8 mouse cellular contexts compared by ENCODE assay signal in the genomic region with DNA sequence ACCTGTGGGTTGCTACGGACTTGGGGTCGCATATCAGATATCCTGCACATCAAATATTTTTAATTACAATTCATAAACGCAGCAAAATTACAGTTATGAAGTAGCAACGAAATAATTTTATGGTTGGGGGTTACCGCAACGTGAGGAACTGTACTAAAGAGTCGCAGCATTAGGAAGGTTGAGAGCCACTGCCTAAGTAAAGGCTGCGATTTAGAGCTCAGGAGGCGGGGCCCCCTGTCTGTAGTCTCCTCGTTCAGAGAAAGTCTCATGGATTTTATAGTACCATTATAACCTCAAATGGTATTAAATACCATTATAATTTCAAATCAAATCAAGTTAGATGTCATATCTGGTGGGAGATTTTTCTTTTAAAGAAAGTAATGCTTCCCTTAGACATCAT. TPM values are rescaled to one million over a fixed set of nuclear protein-coding genes. Genes with fewer than 3 reads are reported as not detected.
DNase-seq lines count a peak whose midpoint lies in the region; ATAC-seq and TF ChIP-seq lines count a peak whose summit lies in the region.

No protein-coding gene starts in this region.

- H3K9me3 ChIP-seq in limb, embryonic 14.5 days (ENCODE audit: control insufficient read depth, low read length): no peaks in the 10 kb centered on the region
- H3K9me3 ChIP-seq in stomach, embryonic 15.5 days: no peaks in the 10 kb centered on the region

- H3K9ac ChIP-seq in limb, embryonic 14.5 days (ENCODE audit: low read depth, low read length, severe bottlenecking): peak overlapping the region; percentile 62
- H3K9ac ChIP-seq in stomach, embryonic 15.5 days: 0 out of 2 replicates have a peak overlapping the region, but pooled peaks have one; percentile 26

- no peak overlapping the region for H3K27ac ChIP-seq in spleen, adult 2 months (ENCODE audit: insufficient read depth, low read length)
- no peak overlapping the region for H3K27ac ChIP-seq in limb, embryonic 14.5 days (replicated peaks; ENCODE audit: low read depth, low read length)
- H3K27ac ChIP-seq in stomach, embryonic 15.5 days: peak overlapping the region; percentile 61; the same call in 1 of the 2 replicates

- peak overlapping the region; percentile 63 for H3K4me2 ChIP-seq in limb, embryonic 14.5 days (replicated peaks; ENCODE audit: low read depth, low read length, severe bottlenecking)
- H3K4me2 ChIP-seq in stomach, embryonic 15.5 days: peak overlapping the region; percentile 68

- H3K4me1 ChIP-seq in spleen, adult 2 months (ENCODE audit: control insufficient read depth, insufficient read depth, insufficient read length): peaks cover 2% of the 10 kb centered on the region; the same call in 1 of the 2 replicates
- H3K4me1 ChIP-seq in limb, embryonic 14.5 days (ENCODE audit: control insufficient read depth, insufficient read depth, low read length): no peaks in the 10 kb centered on the region
- H3K4me1 ChIP-seq in stomach, embryonic 15.5 days: no peaks in the 10 kb centered on the region

- H3K36me3 ChIP-seq in spleen, adult 2 months (ENCODE audit: control insufficient read depth, insufficient read depth, low read length): no peaks in the 10 kb centered on the region
- no peaks in the 10 kb centered on the region for H3K36me3 ChIP-seq in limb, embryonic 14.5 days (ENCODE audit: control insufficient read depth, insufficient read depth, low read length)
- H3K36me3 ChIP-seq in stomach, embryonic 15.5 days: no peaks in the 10 kb centered on the region

- no peak for ATAC-seq in CD4-positive, CD25-positive, alpha-beta regulatory T cell, adult 4 months
- ATAC-seq in limb, embryonic 14.5 days (ENCODE audit: low FRiP score, low read depth): no peak
- no peak for ATAC-seq in stomach, embryonic 15.5 days (ENCODE audit: insufficient read depth, low FRiP score, low read depth)

- no peaks in the 10 kb centered on the region for H3K27me3 ChIP-seq in spleen, adult 2 months (ENCODE audit: control insufficient read depth, insufficient read depth, low read length)
- no peaks in the 10 kb centered on the region for H3K27me3 ChIP-seq in limb, embryonic 14.5 days (ENCODE audit: control insufficient read depth, insufficient read depth, low read length)
- H3K27me3 ChIP-seq in stomach, embryonic 15.5 days (replicated peaks): no peaks in the 10 kb centered on the region

- peak overlapping the region; percentile 66 for H3K4me3 ChIP-seq in spleen, adult 2 months (ENCODE audit: extremely low read depth, insufficient read depth, insufficient read length)
- peak overlapping the region; percentile 61 for H3K4me3 ChIP-seq in limb, embryonic 14.5 days (replicated peaks; ENCODE audit: low read length)
- peak overlapping the region; percentile 55 for H3K4me3 ChIP-seq in stomach, embryonic 15.5 days (replicated peaks)

- no peak for TF ChIP-seq POLR2A in spleen, adult 2 months (IDR thresholded peaks at IDR 0.05; ENCODE audit: low read depth, low read length)
- no peak for TF ChIP-seq POLR2A in limb, embryonic 14.5 days (IDR thresholded peaks at IDR 0.05; ENCODE audit: borderline replicate concordance, extremely low read depth, insufficient read depth, insufficient read length)

- 4% methylated on average over 10 of the region's 10 CpGs for WGBS in spleen, adult 2 months
- 2% methylated on average over 10 of the region's 10 CpGs for WGBS in limb, embryonic 14.5 days
- WGBS in stomach, embryonic 15.5 days: 2% methylated on average over 10 of the region's 10 CpGs

- DNase-seq in CD4-positive, CD25-positive, alpha-beta regulatory T cell, adult 2 months (ENCODE audit: low read depth, low spot score): peak; percentile 30
- no peak for DNase-seq in spleen, adult 2 months (ENCODE audit: low read depth in 1 of 2, low spot score in 2 of 2)
- DNase-seq in spleen, postnatal 14 days (ENCODE audit: low spot score in 2 of 2): no peak
- peak; percentile 30 for DNase-seq in limb, embryonic 14.5 days (ENCODE audit: low spot score)
- DNase-seq in spleen, adult 18-20 months: no peak
- no peak for DNase-seq in gastrocnemius, postnatal 4 days (ENCODE audit: low spot score in 2 of 2)

- TF ChIP-seq CTCF in spleen, adult 2 months (IDR thresholded peaks at IDR 0.05; ENCODE audit: extremely low read depth, insufficient read depth, insufficient read length, insufficient replicate concordance): no peak

RNA-seq across cellular contexts. Expression of a gene that starts 4.7 kb away (rescaled TPM):
- 1 to 10 TPM; 6.0 to 8.6 TPM for polyA plus RNA-seq in CD4-positive, CD25-positive, alpha-beta regulatory T cell, adult 4 months (2017; shearing (Covaris generic))
- polyA plus RNA-seq in spleen, adult 2 months (2012; rRNA removed): 0.23 and 0.49 TPM in 2 replicates
- 4.0 and 9.1 TPM in 2 replicates for polyA plus RNA-seq in limb, embryonic 14.5 days (2012; rRNA removed)
- polyA plus RNA-seq in limb, embryonic 14.5 days (2014; fragmentation: Nextera tagmentation; extraction: Ambion mirVana): 9.2 and 11.0 TPM in 2 replicates
- polyA plus RNA-seq in stomach, embryonic 15.5 days (2015; fragmentation: Nextera tagmentation; extraction: Ambion mirVana): 9.3 and 10.5 TPM in 2 replicates
- 10 to 100 TPM in 1 of 2 experiments, 1 to 10 TPM in 1; 9.4 to 10.9 TPM for total RNA-seq in gastrocnemius, postnatal 4 days (2021)

RNA-seq across cellular contexts. Expression of a gene that starts 5.5 kb away (rescaled TPM):
- polyA plus RNA-seq in CD4-positive, CD25-positive, alpha-beta regulatory T cell, adult 4 months (2017; shearing (Covaris generic)): 1 to 10 TPM; 6.3 to 9.3 TPM
- polyA plus RNA-seq in spleen, adult 2 months (2012; rRNA removed): 3.1 and 5.4 TPM in 2 replicates
- polyA plus RNA-seq in limb, embryonic 14.5 days (2012; rRNA removed): 17.0 and 19.4 TPM in 2 replicates
- polyA plus RNA-seq in limb, embryonic 14.5 days (2014; fragmentation: Nextera tagmentation; extraction: Ambion mirVana): 9.6 and 11.3 TPM in 2 replicates
- 5.2 and 5.5 TPM in 2 replicates for polyA plus RNA-seq in stomach, embryonic 15.5 days (2015; fragmentation: Nextera tagmentation; extraction: Ambion mirVana)
- 10 to 100 TPM in 1 of 2 experiments, 1 to 10 TPM in 1; 9.3 to 14.1 TPM for total RNA-seq in gastrocnemius, postnatal 4 days (2021)

RNA-seq across cellular contexts. Expression of a gene that starts 34.6 kb away (rescaled TPM):
- not detected for polyA plus RNA-seq in CD4-positive, CD25-positive, alpha-beta regulatory T cell, adult 4 months (2017; shearing (Covaris generic))
- polyA plus RNA-seq in spleen, adult 2 months (2012; rRNA removed): not detected in 2 replicates
- 0.21 TPM in 1 of 2 replicates, not detected in the other for polyA plus RNA-seq in limb, embryonic 14.5 days (2012; rRNA removed)
- polyA plus RNA-seq in limb, embryonic 14.5 days (2014; fragmentation: Nextera tagmentation; extraction: Ambion mirVana): not detected in 2 replicates
- polyA plus RNA-seq in stomach, embryonic 15.5 days (2015; fragmentation: Nextera tagmentation; extraction: Ambion mirVana): not detected in 2 replicates
- total RNA-seq in gastrocnemius, postnatal 4 days (2021): not detected

RNA-seq across cellular contexts. Expression of a gene that starts 42.9 kb away (rescaled TPM):
- under 1 TPM in 1 of 2 experiments, not detected in 1; 0.19 TPM for polyA plus RNA-seq in CD4-positive, CD25-positive, alpha-beta regulatory T cell, adult 4 months (2017; shearing (Covaris generic))
- polyA plus RNA-seq in spleen, adult 2 months (2012; rRNA removed): 0.07 and 0.08 TPM in 2 replicates
- polyA plus RNA-seq in limb, embryonic 14.5 days (2012; rRNA removed): 0.73 and 0.89 TPM in 2 replicates
- 0.51 and 0.78 TPM in 2 replicates for polyA plus RNA-seq in limb, embryonic 14.5 days (2014; fragmentation: Nextera tagmentation; extraction: Ambion mirVana)
- polyA plus RNA-seq in stomach, embryonic 15.5 days (2015; fragmentation: Nextera tagmentation; extraction: Ambion mirVana): 0.54 and 0.58 TPM in 2 replicates
- 10 to 100 TPM; 25.3 to 27.7 TPM for total RNA-seq in gastrocnemius, postnatal 4 days (2021)

Comparison
In these comparisons a context has a peak if more than half of its experiments do, and no peak if none do; other contexts are left out.
1. DNase-seq: peak in CD4-positive, CD25-positive, alpha-beta regulatory T cell, adult 2 months (single experiment) and limb, embryonic 14.5 days (single experiment); none in spleen, adult 2 months (0 of 2), spleen, postnatal 14 days (0 of 2), spleen, adult 18-20 months (0 of 2) and gastrocnemius, postnatal 4 days (0 of 2).
2. Peak in every context shown above with its lines, with median percentiles within 50 percentile points of each other: H3K4me3 ChIP-seq.